Mouse (Mus musculus) hindbrain, embryonic 15.5 days (tissue): ENCODE measurements at regions not wholly inside any gene's neighbourhood (a gene's known extent, or its start where the extent isn't known, plus 50 kb on each side); places are given as distances from the start of the nearest gene placed in this dataset.
A peak's percentile ranks its signal among the peaks of the same experiment; 100 is the strongest.

Source experiments
- ATAC-seq: fragments of 200-750 bp; cut with Nextera tagmentation; 2 replicates; pipeline ENCODE4 v1.8.0; 2017; ENCODE audit warnings: low read depth, moderate number of reproducible peaks, moderate TSS enrichment; ENCODE audit not compliant: low FRiP score
- H3K27ac ChIP-seq: fragments of 300-500 bp; sonication (generic); replicated peaks from 2 replicates; pipeline ENCODE4 v1.5.1; 2015; ENCODE audit warnings: mild to moderate bottlenecking, inconsistent platforms
- H3K27me3 ChIP-seq: fragments of 300-500 bp; sonication (generic); 2 replicates; pipeline ENCODE4 v1.6.1; 2015; ENCODE audit warnings: control low read depth, inconsistent platforms
- H3K36me3 ChIP-seq: fragments of 300-500 bp; sonication (generic); 2 replicates; pipeline ENCODE4 v1.6.1; 2015; ENCODE audit warnings: control low read depth, inconsistent platforms
- H3K4me1 ChIP-seq: fragments of 300-500 bp; sonication (generic); replicated peaks from 2 replicates; pipeline ENCODE4 v1.6.1; 2015; ENCODE audit warnings: control low read depth, inconsistent platforms
- H3K4me2 ChIP-seq: fragments of 300-500 bp; sonication (generic); 2 replicates; pipeline ENCODE4 v1.6.1; 2015; ENCODE audit warnings: moderate library complexity, mild to moderate bottlenecking, inconsistent platforms
- H3K4me3 ChIP-seq: fragments of 300-500 bp; sonication (generic); 2 replicates; pipeline ENCODE4 v1.5.1; 2015; ENCODE audit warnings: mild to moderate bottlenecking, inconsistent platforms
- H3K9ac ChIP-seq: fragments of 300-500 bp; sonication (generic); 2 replicates; pipeline ENCODE4 v1.6.1; 2015; ENCODE audit warnings: inconsistent platforms
- H3K9me3 ChIP-seq: fragments of 300-500 bp; sonication (generic); 2 replicates; pipeline ENCODE4 v1.6.1; 2016; ENCODE audit warnings: control low read depth, inconsistent platforms
- WGBS: fragments of 180-500 bp; shearing (Covaris S2); methylation state at CpG from one replicate; pipeline ENCODE4 v1.1.7; 2015; 5-methylcytosine and 5-hydroxymethylcytosine counted together

DNA sequence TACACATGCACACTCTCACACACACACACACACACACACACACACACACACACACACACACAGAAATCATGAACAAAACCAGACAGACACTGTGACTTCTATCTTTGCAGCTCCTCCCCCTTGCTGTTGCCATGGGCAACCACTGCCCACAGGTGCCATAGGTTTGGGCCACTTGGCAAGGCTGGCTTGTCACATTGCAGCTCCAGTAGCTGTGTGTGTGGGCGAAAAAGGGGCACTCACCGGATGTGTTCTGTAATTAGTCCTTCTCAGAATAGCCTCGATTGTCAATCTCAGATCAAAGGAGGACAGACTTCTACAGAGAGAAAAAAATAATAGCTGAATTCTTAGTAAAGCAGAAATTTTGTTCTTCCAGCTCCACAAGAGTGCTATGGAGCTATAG is 79.8 kb upstream of the Trib2 start:
- no peaks in the 10 kb centered on the region for H3K27me3 ChIP-seq
- no peaks in the 10 kb centered on the region for H3K36me3 ChIP-seq
- 51% methylated on average over 3 of the region's 3 CpGs for WGBS
- no peak overlapping the region for H3K27ac ChIP-seq
- H3K4me3 ChIP-seq, result no peak overlapping the region
- no peaks in the 10 kb centered on the region for H3K9me3 ChIP-seq
- no peak overlapping the region for H3K9ac ChIP-seq
- peak; percentile 79 for ATAC-seq
- no peak overlapping the region for H3K4me2 ChIP-seq
- H3K4me1 ChIP-seq, result no peaks in the 10 kb centered on the region

DNA sequence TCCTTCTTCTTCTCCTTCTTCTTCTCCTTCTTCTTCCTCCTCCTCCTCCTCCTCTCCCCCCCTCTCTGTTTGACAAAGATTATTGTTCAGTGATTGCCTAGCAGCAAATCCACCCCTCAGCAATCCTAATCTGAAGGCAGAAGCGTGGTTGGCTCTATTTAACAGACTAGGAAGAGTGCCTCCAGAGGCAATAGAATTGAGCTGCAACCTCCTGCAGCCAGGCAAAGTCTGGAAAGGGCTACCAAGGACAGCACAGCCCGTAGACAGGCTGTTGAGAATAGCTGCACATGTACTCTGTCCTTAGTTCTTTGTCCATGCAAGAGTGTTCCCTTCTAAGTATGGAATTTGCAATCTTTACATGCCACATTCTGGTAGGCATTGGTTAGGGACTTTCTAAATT is 78.5 kb upstream of the Trib2 start:
- 48% methylated on average over 2 of the region's 2 CpGs for WGBS
- H3K27me3 ChIP-seq, result no peaks in the 10 kb centered on the region
- no peak overlapping the region for H3K4me3 ChIP-seq
- no peak overlapping the region for H3K9ac ChIP-seq
- no peaks in the 10 kb centered on the region for H3K9me3 ChIP-seq
- H3K4me2 ChIP-seq, result no peak overlapping the region
- H3K4me1 ChIP-seq, result no peaks in the 10 kb centered on the region
- no peaks in the 10 kb centered on the region for H3K36me3 ChIP-seq
- ATAC-seq, result no peak
- no peak overlapping the region for H3K27ac ChIP-seq

DNA sequence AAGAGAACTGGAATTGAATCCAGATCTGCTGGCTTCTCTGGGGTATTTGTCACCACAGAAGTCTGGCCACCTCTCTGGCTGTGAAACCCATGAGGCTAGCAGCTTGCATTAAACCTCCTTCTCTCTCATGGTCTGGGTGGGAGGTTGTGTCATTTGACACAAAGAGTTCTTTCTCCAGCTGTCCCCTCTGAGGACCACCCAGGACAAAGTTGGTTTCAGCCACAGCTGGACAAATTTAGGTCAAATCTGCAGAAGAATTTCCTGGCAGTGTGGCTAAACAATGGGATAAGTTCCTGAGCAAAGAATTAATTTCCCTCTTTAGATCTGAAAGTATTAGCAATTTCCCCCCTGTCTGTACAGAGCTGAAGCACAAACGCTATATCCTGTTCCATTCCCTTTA is 73.9 kb upstream of the Trib2 start:
- no peak for ATAC-seq
- Histone ChIP-seq H3K4me2 (no peak overlapping the region), H3K27ac (no peak overlapping the region), H3K4me3 (no peak overlapping the region), H3K9ac (no peak overlapping the region), H3K27me3 (no peaks in the 10 kb centered on the region), H3K36me3 (no peaks in the 10 kb centered on the region), H3K9me3 (no peaks in the 10 kb centered on the region), H3K4me1 (no peaks in the 10 kb centered on the region)
- WGBS, result 55% methylated on average over 1 of the region's 1 CpGs

DNA sequence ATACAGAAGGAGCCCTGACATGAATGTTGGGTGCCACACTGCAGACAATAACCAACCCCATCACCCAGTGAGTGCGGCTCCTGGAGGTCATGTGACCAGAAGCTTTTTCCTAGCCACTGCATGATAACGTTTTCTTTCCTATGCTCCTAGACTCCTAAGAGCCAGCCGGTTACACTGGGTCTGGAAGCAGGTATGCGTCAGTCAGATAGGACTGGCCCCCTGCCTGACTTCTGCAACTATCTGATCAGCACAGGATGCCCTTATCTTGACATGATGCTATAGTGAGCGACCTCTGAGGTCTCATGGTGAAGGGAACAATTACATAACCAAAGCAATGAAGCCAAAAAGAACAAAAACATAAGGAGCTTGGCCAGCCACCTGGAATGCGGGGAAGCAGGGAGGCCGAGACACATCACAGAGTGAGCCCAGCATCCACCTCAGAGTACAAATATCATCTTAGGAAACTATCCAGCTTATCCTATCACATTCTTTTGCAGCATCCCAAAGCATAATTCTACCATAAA is 63.2 kb upstream of the Trib2 start:
- Histone ChIP-seq H3K4me2 (no peak overlapping the region), H3K4me1 (no peaks in the 10 kb centered on the region), H3K36me3 (no peaks in the 10 kb centered on the region), H3K27ac (no peak overlapping the region), H3K9me3 (no peaks in the 10 kb centered on the region), H3K9ac (no peak overlapping the region), H3K27me3 (no peaks in the 10 kb centered on the region), H3K4me3 (no peak overlapping the region)
- 80% methylated on average over 7 of the region's 7 CpGs for WGBS
- no peak for ATAC-seq
